Mouse (Mus musculus): ENCODE measurements around the gene Lmf2.

The Lmf2 gene

GRCm38 (mm10) chr15:89372068-89372467 is 16.6 kb upstream of the Lmf2 start:
- DNase-seq = no peak

- DNase-seq = no peak
These were observed 9.7 kb upstream of the Lmf2 start for GRCm38 (mm10) chr15:89365141-89365551.

GRCm38 (mm10) chr15:89363051-89363450 is 7.6 kb upstream of the Lmf2 start:
- no peak for DNase-seq

GRCm38 (mm10) chr15:89358784-89359183 is 3.3 kb upstream of the Lmf2 start:
- no peak for DNase-seq

GRCm38 (mm10) chr15:89356372-89356771 is 913 bp upstream of the Lmf2 start:
- peak; percentile 49 for DNase-seq

- DNase-seq = no peak
These were observed 1.0 kb downstream of the Lmf2 start for GRCm38 (mm10) chr15:89354455-89354854.

- no peak for DNase-seq
These were observed 1.6 kb downstream of the Lmf2 start for GRCm38 (mm10) chr15:89353837-89354236.

GRCm38 (mm10) chr15:89352795-89353194 is 2.7 kb downstream of the Lmf2 start:
- no peak for DNase-seq

GRCm38 (mm10) chr15:89352054-89352453 is 3.4 kb downstream of the Lmf2 start:
- DNase-seq = no peak

GRCm38 (mm10) chr15:89351302-89351701 is 4.2 kb downstream of the Lmf2 start:
- DNase-seq = no peak

- no peak for DNase-seq
These were observed 5.0 kb downstream of the Lmf2 start for GRCm38 (mm10) chr15:89350447-89350846.

GRCm38 (mm10) chr15:89343325-89343724 is 12.1 kb downstream of the Lmf2 start:
- no peak for DNase-seq

- no peak for DNase-seq
These were observed 13.8 kb downstream of the Lmf2 start for GRCm38 (mm10) chr15:89341678-89342077.

- DNase-seq = no peak
These were observed 15.3 kb downstream of the Lmf2 start for GRCm38 (mm10) chr15:89340136-89340535.

GRCm38 (mm10) chr15:89339696-89340095 is 15.8 kb downstream of the Lmf2 start:
- DNase-seq = no peak

- peak; percentile 38 for DNase-seq
These were observed 19.0 kb downstream of the Lmf2 start for GRCm38 (mm10) chr15:89336422-89336821.

GRCm38 (mm10) chr15:89334774-89335537 is 20.5 kb downstream of the Lmf2 start:
- peak; percentile 37 for DNase-seq

- DNase-seq = peak; percentile 91
These were observed 21.2 kb downstream of the Lmf2 start, which contains the start of gene Miox for GRCm38 (mm10) chr15:89334271-89334670. Gene Miox (plus strand): TSS chr15:89334398.

GRCm38 (mm10) chr15:89326441-89326840 is 29.0 kb downstream of the Lmf2 start:
- peak; percentile 86 for DNase-seq

GRCm38 (mm10) chr15:89323656-89324055 is 31.8 kb downstream of the Lmf2 start:
- DNase-seq = no peak

GRCm38 (mm10) chr15:89322670-89323522 is 32.6 kb downstream of the Lmf2 start, which contains the start of gene Adm2:
Gene Adm2 (plus strand): TSS chr15:89322720.
- DNase-seq = no peak

- DNase-seq = no peak
These were observed 34.2 kb downstream of the Lmf2 start for GRCm38 (mm10) chr15:89321264-89321663.

- DNase-seq = no peak
These were observed 39.3 kb downstream of the Lmf2 start for GRCm38 (mm10) chr15:89316146-89316545.

- peak; percentile 99 for DNase-seq
These were observed 40.2 kb downstream of the Lmf2 start, which contains the start of gene Sbf1 for GRCm38 (mm10) chr15:89315190-89315731. Gene Sbf1 (minus strand): TSS chr15:89315311.

All from kidney, adult 11 months (tissue).